Mouse (Mus musculus) G1E (cell line): Measurements from ENCODE around the gene Defb21.

Experiments used
- CTCF ChIP-seq: IDR thresholded peaks from 2 replicates; pipeline ENCODE4 v1.5.1; 2012; ENCODE audit warnings: low read depth, low read length, inconsistent platforms, mixed read lengths
- GATA1 ChIP-seq: IDR thresholded peaks from 2 replicates; pipeline ENCODE4 v1.6.1; 2012; ENCODE audit warnings: borderline replicate concordance, low read length, inconsistent platforms, mixed read lengths
- POLR2AphosphoS5 ChIP-seq: IDR thresholded peaks from 2 replicates; pipeline ENCODE4 v1.6.1; 2012; ENCODE audit warnings: low read depth, low read length, inconsistent platforms; ENCODE audit not compliant: insufficient replicate concordance
- TAL1 ChIP-seq: conservative IDR thresholded peaks from 2 replicates; pipeline ENCODE4 v1.6.1; 2012; ENCODE audit warnings: low read depth, low read length, inconsistent platforms, mixed read lengths

- TF ChIP-seq CTCF: no peak
- no peak for TF ChIP-seq GATA1
- TF ChIP-seq POLR2AphosphoS5: no peak
- no peak for TF ChIP-seq TAL1
These were observed 27.9 kb upstream of the Defb21 start for GRCm38 (mm10) chr2:152544691-152545090.
